Mouse (Mus musculus) 3134 (cell line): Measurements from ENCODE around the gene Scgb2b2.

Experiments
- DNase-seq: peaks from one replicate; pipeline ENCODE4 v3.0.0-alpha.2; 2011; ENCODE audit warnings: low spot score; ENCODE audit not compliant: insufficient read length; ENCODE audit errors: extremely low read depth

The Scgb2b2 gene

GRCm38 (mm10) chr7:31290208-31290607 is at the start of gene Scgb2b2:
Gene Scgb2b2 (plus strand): TSS chr7:31290508.
- DNase-seq, result no peak

GRCm38 (mm10) chr7:31291721-31292120 is 1.4 kb downstream of the Scgb2b2 start, which contains the start of gene Scgb1b2:
Gene Scgb1b2 (minus strand): TSS chr7:31291821.
- no peak for DNase-seq
